Mouse (Mus musculus) bone marrow, adult 2 months (tissue): Measurements from ENCODE around the gene Exosc9. TPM values are rescaled to one million over a fixed set of nuclear protein-coding genes. Genes with fewer than 3 reads are reported as not detected.
"Not testable (repeated sequence)": the region's sequence is repeated elsewhere in the genome, so short reads cannot be mapped to it uniquely, and the experiment has no call there.

Experiments
- H3K27ac ChIP-seq: fragments of 200-500 bp; 2 replicates; pipeline ENCODE4 v1.5.1; 2012; ENCODE audit warnings: low read depth, mild to moderate bottlenecking, control low read depth, inconsistent platforms, low read length; ENCODE audit not compliant: control insufficient read depth, poor library complexity, insufficient read depth
- H3K4me1 ChIP-seq: fragments of 200-500 bp; 2 replicates; pipeline ENCODE4 v1.6.1; 2011; ENCODE audit warnings: low read length; ENCODE audit not compliant: control insufficient read depth, insufficient read depth
- H3K4me3 ChIP-seq: fragments of 200-500 bp; replicated peaks from 2 replicates; pipeline ENCODE3; 2011; ENCODE audit warnings: mild to moderate bottlenecking, low read depth, low read length, control low read depth; ENCODE audit not compliant: control insufficient read depth
- CTCF ChIP-seq: fragments of 200-500 bp; IDR thresholded peaks from 2 replicates; pipeline ENCODE4 v1.5.1; 2011; ENCODE audit warnings: low read length, control low read depth; ENCODE audit not compliant: control insufficient read depth, insufficient read depth
- POLR2A ChIP-seq: fragments of 200-500 bp; IDR thresholded peaks from 2 replicates; pipeline ENCODE4 v1.6.1; 2011; ENCODE audit warnings: low read depth, mild to moderate bottlenecking, control low read depth, low read length, borderline replicate concordance; ENCODE audit not compliant: control insufficient read depth
- WGBS: fragments of 180-500 bp; shearing (Covaris S2); methylation state at CpG from one replicate; pipeline ENCODE4 v1.1.7; 2018; 5-methylcytosine and 5-hydroxymethylcytosine counted together
- polyA plus RNA-seq: library from polyadenylated mRNA; stranded (reverse); fragments of >200 nt; gene quantifications from 2 replicates; pipeline ENCODE4 v1.2.4, GENCODE M21; 2011; ENCODE audit warnings: low replicate concordance; ENCODE audit not compliant: missing spikeins, insufficient read depth, insufficient read length

Gene Exosc9
- polyA plus RNA-seq, 1 experiment: 31.1 TPM

DNA sequence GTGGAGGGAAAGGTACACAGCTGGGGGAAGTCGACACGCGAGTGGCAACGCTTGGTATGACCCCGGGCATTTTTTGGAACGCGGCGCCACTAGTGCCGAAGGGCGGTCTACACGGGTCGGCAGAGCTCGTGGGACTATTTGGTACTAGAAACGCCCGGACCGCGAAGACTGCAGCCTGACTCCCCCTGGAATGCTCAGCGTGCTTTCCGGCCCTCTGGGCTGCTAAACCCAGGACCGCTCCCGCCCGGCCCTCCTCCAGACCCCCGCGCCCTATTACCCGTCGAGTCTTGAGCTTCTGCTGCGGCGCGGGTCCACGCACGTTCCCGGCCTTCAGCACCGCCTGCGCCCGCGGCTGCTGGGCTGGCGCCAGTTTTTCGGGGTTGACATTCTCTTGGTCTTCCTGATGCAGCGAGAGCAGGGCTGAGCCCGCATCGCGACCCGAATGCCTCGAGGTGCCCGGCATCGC lies 19.0 kb downstream of the Exosc9 start:
- WGBS: under 1% methylated on average over 46 of the region's 46 CpGs
- TF ChIP-seq POLR2A (no peak), CTCF (no peak)

DNA sequence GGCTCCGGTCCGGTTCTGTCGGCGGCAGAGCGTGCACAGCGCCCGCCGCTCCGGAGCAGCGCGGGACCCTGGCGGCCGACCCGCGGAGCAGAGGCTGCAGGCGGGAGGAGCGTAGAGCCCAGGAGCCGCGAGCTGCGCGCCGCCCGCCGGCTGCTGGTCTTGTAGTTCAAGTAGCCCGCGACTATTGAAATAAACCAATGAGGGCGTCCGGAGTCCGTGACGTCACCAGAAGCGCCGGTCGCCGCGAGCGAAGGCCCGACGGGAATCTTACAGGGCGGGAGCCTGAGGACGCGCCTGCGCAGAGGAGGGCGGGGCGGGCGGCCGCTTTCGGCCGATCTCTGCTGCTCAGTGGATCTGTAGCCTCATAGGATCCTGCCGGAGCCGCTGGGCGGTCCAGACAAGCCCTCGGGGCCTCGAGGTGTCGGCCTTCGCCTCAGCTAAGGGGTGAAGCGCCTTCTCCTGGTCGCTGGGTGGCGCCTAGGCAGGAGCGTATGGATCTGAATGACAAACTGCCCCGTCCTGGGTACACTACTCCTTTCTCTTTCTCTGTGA lies 19.5 kb downstream of the Exosc9 start, which contains the start of gene Ccna2:
TSS of gene Ccna2 (minus strand) at position 324 of the 552 bp plus-strand sequence.
- WGBS: under 1% methylated on average over 60 of the region's 60 CpGs
- H3K27ac ChIP-seq: peak within 1 kb of the TSS; percentile 64
- no peaks in the 10 kb centered on the region; the same call in none of the 2 replicates for H3K4me1 ChIP-seq
- TF ChIP-seq POLR2A (peak; percentile 69; the same call in 1 of the 2 replicates), CTCF (peak; percentile 71)
- peak within 1 kb of the TSS; percentile 94 for H3K4me3 ChIP-seq

More for the DNA sequence above, 19.0 kb downstream of the Exosc9 start:
- H3K4me1 ChIP-seq: no peaks in the 10 kb centered on the region; the same call in none of the 2 replicates
- peak overlapping the region; percentile 94 for H3K4me3 ChIP-seq
- peak overlapping the region; percentile 64 for H3K27ac ChIP-seq

- Histone ChIP-seq H3K27ac (no peak overlapping the region), H3K4me3 (no peak overlapping the region), H3K4me1 (no peaks in the 10 kb centered on the region)
- 74% methylated on average over 3 of the region's 3 CpGs for WGBS
- no peak for TF ChIP-seq CTCF
Measured at GRCm38 (mm10) chr3:36598811-36599210, 46.4 kb downstream of the Exosc9 start.

- H3K4me1 ChIP-seq, H3K27ac ChIP-seq, H3K4me3 ChIP-seq: not testable (repeated sequence)
- 79% methylated on average over 9 of the region's 9 CpGs for WGBS
Measured at GRCm38 (mm10) chr3:36599773-36600172, 47.4 kb downstream of the Exosc9 start.

DNA sequence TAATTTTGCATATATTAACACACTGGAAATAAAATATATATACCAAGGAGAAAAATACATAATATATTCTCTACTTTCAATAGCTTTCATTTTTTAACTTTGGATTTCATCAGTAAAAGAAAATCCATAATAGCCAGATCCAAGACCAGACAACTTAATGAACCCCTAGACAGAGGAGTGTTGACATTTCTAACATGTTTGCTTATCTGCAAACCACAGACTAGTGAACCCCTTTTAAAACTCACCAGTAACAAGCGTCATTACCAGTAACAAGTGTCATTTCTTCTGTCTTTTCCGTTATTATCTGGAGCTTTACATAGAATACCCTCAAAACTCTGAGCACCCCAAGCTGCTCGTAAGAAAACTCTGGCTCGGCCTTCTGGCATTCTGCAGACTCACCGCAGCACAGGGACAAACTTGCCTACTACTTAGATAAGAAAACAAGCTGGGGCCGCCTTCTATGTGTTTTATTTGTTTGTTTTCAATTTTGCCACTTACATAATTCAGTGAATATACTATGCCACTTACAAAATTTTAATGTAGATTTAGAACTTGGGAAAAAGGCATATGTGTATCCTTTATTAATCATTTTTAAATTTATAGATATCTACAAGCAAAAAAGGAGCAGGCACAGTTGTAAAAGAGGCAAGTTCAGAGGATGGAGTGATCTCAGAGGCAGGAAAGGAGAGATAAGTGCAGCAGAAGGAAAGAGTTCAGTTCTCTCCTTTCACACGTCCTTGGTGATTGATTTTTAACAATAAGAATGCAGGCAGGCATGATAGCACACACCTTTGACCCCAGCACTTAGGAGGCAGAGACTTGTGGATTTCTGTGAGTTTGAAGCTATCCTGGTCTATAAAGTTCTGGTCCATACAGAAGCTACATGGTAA lies 53.7 kb downstream of the Exosc9 start:
- Histone ChIP-seq H3K4me1 (no peaks in the 10 kb centered on the region), H3K4me3 (no peak overlapping the region), H3K27ac (no peak overlapping the region)
- WGBS: 60% methylated on average over 7 of the region's 7 CpGs
- TF ChIP-seq POLR2A (no peak), CTCF (no peak)

DNA sequence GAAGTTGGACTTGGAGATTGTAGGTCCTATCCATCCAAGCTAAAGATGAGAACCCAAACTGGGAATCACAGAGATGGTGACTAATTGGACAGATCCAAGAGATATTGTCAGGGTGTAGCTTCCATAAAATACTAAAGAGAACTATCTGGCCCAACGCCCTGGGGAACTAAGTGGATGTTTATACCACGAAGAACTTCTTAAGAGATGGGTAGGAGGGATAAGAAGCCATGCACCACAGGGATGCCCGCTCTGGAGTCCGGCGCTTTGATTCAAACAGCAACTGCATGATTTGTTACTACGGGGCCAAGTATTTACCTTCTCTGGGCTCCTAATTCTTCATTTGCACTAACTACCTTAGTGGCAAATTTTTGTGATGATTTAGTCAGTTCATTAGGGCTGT lies 60.3 kb downstream of the Exosc9 start:
- Histone ChIP-seq H3K4me3 (peak overlapping the region; percentile 63), H3K4me1 (no peaks in the 10 kb centered on the region), H3K27ac (no peak overlapping the region; the same call in 1 of the 2 replicates)
- no peak for TF ChIP-seq POLR2A
- TF ChIP-seq CTCF: no peak
- WGBS: 27% methylated on average over 6 of the region's 6 CpGs

DNA sequence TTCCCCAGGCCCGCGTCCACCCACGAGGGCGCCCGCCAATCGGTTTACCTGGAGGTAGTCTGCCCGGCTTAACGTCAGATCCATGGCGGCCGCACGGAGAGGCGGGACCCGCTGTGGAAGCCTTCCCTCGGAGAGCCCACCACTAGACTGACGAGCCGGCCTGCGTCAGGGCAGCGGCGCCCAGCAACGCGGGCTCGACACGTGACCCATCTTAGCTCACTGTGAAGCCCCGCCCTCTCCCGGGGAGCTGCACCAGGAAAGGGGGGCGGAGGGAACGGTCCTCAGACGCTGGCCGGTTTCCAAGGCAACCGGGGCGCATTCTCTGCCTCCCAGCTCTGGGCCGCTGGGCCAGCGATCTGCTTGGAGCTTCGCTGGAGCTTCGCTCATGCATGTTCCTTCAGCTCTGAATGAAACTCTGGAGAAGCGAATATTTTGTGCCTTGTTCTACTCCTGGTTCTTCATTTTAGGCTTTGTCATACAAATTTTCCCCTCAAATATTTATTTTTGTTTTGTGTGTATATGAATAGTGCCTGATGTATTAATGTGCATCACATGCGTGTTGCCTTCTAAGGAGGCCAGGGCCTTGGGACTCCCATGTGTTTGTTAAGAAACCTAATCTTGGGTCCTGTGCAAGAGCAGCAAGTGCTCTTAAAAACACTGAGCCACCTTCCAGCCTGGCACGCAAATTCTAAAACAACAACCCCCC lies 60.9 kb downstream of the Exosc9 start, which contains the start of gene Bbs7:
TSS of gene Bbs7 (minus strand) at position 276 of the 706 bp plus-strand sequence.
- no peak for TF ChIP-seq POLR2A
- 3% methylated on average over 38 of the region's 38 CpGs for WGBS
- H3K27ac ChIP-seq: no peak within 1 kb of the TSS; the same call in 1 of the 2 replicates

DNA sequence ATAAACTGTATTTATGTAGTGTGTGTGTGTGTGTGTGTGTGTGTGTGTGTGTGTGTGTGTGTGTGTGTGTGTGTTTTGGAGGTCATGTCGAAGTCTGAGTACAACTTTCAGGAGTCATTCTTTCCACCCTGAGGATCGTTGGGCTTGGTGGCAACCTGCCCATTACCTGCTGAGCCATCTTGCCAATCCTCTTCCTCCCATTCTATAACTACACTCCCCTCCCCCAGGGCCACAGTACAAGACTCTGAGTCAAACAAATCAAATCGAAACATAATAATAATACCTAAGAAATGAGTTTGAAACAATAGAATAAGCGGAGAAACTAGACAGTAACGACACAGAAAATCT lies 61.5 kb downstream of the Exosc9 start:
- Histone ChIP-seq H3K4me3 (no peak overlapping the region), H3K4me1 (no peaks in the 10 kb centered on the region), H3K27ac (no peak overlapping the region)
- 52% methylated on average over 5 of the region's 5 CpGs for WGBS
- TF ChIP-seq POLR2A (no peak), CTCF (no peak)

More for the DNA sequence above, 60.9 kb downstream of the Exosc9 start, which contains the start of gene Bbs7:
- Histone ChIP-seq H3K4me3 (peak within 1 kb of the TSS; percentile 63), H3K4me1 (no peaks in the 10 kb centered on the region)

Other genes with a start within 250 kb of the Exosc9 start
- gene Anxa5, start 76.7 kb upstream of the Exosc9 start, polyA plus RNA-seq: 43.5 and 45.1 TPM in 2 replicates
- not detected in 2 replicates for gene 1810062G17Rik, start 76.7 kb upstream of the Exosc9 start, polyA plus RNA-seq
- gene Gm11549, start 30.8 kb upstream of the Exosc9 start, polyA plus RNA-seq: not detected in 2 replicates
- 106 and 159 TPM in 2 replicates for gene Ccna2, start 19.5 kb downstream of the Exosc9 start, polyA plus RNA-seq
- gene Bbs7, start 60.9 kb downstream of the Exosc9 start, polyA plus RNA-seq: 1.7 and 1.9 TPM in 2 replicates
- gene Trpc3, start 137.6 kb downstream of the Exosc9 start, polyA plus RNA-seq: 4.1 TPM in 1 of 2 replicates, not detected in the other